Mouse (Mus musculus): ENCODE measurements at regions not wholly inside any gene's neighbourhood (a gene's known extent, or its start where the extent isn't known, plus 50 kb on each side); places are given as distances from the start of the nearest gene placed in this dataset.

DNA sequence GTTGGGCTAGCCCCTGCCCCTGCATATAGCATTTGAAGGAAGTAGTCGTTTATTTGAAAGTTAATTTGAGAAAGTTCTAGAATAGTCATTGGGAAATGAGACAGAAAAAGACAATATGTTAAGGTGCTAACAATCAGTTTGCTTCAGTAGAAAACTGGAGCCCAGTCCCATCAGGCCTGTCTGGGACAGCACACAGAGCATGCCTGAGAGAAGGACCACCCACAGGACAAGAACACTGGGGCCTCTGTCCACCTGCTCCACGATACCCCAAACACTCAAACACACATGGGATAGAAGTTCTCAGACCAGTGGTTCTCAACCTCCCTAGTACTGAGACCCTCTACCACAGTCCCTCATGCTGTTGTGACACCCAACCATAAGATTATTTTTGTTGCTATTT lies 61.2 kb upstream of the Ctnnb1 start:
- DNase-seq, result no peak

DNA sequence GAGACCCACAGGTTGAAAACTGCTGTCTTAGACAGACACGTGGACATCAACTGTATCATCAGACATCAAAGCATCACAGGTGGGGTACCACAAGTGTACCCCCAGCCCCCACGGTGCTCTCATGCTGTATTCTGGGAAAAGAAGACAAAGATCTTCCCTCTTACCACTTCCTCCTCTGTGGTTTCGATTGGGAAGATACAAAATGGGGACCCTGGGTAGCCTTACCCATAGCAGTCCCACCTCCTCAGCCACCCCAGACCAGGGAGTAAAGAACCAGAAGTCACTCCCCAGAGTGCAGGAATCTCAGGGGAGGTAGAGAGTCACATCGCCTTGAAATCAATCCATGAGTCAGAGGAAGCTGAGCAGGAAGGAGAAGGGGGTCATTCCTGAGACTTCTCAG lies 60.7 kb upstream of the Ctnnb1 start:
- no peak for DNase-seq

DNA sequence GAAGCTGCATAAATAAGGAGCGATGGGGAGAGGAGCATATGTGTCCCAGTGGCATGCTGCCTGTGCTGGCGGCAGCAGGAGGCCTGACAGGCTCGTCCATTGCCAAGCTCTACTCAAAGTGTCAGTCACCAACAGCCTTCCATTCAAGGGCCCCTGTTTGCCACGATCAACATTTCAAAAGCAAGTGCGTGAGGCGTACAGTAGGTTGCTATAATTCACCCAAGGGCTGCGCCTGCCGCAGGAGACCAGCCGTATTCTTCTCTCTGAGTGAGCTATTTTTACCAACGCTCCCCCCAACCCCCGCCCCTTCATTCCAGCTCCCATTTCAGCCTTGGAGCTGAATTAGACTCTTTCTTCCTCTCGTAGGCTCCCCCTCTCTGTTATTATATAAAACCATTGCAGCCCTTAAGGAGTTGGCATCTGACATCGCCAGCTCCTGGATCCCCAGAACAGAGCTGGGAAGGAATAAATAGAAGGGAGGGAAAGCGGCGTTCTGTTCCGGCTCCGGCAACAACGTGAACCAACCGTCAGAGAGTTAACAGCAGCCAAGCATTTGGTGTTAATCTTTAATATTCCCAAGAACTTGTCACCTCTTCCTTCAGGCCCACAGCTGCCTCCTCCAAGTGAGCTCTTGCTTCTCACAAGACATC lies 59.5 kb upstream of the Ctnnb1 start:
- peak; percentile 26 to 41 for DNase-seq

DNA sequence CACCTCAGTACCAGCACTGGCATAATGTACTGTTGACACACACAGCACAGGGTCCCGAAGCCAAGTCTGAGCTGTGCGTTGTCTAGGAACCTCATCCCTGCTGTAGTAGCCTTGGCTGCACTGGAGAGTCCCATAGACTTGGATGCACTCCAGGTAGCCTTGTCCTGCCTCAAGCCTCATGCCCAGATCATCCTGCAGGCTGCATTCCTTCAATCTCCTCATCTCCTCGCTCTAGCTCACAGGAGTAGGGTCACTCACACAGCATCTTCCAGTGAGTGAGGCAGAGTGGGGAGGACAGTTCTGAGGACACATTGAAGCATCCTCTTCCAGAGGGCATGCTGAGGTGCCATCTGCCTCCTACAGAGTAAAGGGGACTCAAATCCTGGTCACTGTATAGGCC lies 55.7 kb upstream of the Ctnnb1 start:
- no peak for DNase-seq

GRCm38 (mm10) chr9:120874416-120874976 lies 54.5 kb upstream of the Ctnnb1 start:
- DNase-seq, result no peak

DNA sequence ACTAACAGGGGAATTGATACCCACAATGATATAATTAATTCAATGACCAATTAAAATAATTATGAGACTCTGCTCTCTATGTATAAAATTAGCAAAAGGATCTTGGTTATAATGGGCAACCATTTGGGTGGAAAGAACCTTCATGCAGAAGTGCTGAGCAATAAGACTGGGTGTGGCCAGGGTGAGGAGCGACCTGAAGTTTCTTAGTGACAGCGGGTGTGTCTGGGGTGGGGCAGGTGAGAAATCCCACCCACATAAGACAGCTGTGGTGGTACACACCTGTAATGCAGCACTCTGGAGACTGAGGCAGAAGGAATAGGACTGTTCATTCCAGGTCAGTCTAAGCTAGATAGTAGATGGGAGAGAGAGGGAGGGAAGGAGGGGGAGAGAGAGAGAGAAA lies 51.9 kb upstream of the Ctnnb1 start:
- DNase-seq, result no peak

All from kidney, postnatal 36 days (tissue).